Mouse (Mus musculus) midbrain, embryonic 13.5 days (tissue): ENCODE measurements at regions not wholly inside any gene's neighbourhood (a gene's known extent, or its start where the extent isn't known, plus 50 kb on each side); places are given as distances from the start of the nearest gene placed in this dataset.

Experiments
- ATAC-seq: fragments of 200-750 bp; cut with Nextera tagmentation; 2 replicates; pipeline ENCODE4 v1.8.0; 2017; ENCODE audit warnings: mild to moderate bottlenecking, moderate TSS enrichment, moderate library complexity
- H3K27ac ChIP-seq: fragments of 300-500 bp; sonication (generic); 2 replicates; pipeline ENCODE4 v1.5.1; 2015; ENCODE audit warnings: inconsistent platforms, mild to moderate bottlenecking, moderate library complexity
- H3K27me3 ChIP-seq: fragments of 300-500 bp; sonication (generic); 2 replicates; pipeline ENCODE4 v1.6.1; 2015; ENCODE audit warnings: mild to moderate bottlenecking, inconsistent platforms
- H3K36me3 ChIP-seq: fragments of 300-500 bp; sonication (generic); 2 replicates; pipeline ENCODE4 v1.6.1; 2015; ENCODE audit warnings: mild to moderate bottlenecking, inconsistent platforms
- H3K4me1 ChIP-seq: fragments of 300-500 bp; sonication (generic); replicated peaks from 2 replicates; pipeline ENCODE4 v1.6.1; 2015; ENCODE audit warnings: inconsistent platforms
- H3K4me2 ChIP-seq: fragments of 300-500 bp; sonication (generic); replicated peaks from 2 replicates; pipeline ENCODE4 v1.6.1; 2015; ENCODE audit warnings: moderate library complexity, mild to moderate bottlenecking, inconsistent platforms
- H3K4me3 ChIP-seq: fragments of 300-500 bp; sonication (generic); replicated peaks from 2 replicates; pipeline ENCODE4 v1.5.1; 2015; ENCODE audit warnings: mild to moderate bottlenecking, inconsistent platforms
- H3K9ac ChIP-seq: fragments of 300-500 bp; sonication (generic); replicated peaks from 2 replicates; pipeline ENCODE4 v1.6.1; 2015; ENCODE audit warnings: mild to moderate bottlenecking, inconsistent platforms
- H3K9me3 ChIP-seq: fragments of 300-500 bp; sonication (generic); 2 replicates; pipeline ENCODE4 v1.6.1; 2016; ENCODE audit warnings: mild to moderate bottlenecking, inconsistent platforms
- WGBS: fragments of 180-500 bp; shearing (Covaris S2); methylation state at CpG from one replicate; pipeline ENCODE4 v1.1.7; 2015; 5-methylcytosine and 5-hydroxymethylcytosine counted together

DNA sequence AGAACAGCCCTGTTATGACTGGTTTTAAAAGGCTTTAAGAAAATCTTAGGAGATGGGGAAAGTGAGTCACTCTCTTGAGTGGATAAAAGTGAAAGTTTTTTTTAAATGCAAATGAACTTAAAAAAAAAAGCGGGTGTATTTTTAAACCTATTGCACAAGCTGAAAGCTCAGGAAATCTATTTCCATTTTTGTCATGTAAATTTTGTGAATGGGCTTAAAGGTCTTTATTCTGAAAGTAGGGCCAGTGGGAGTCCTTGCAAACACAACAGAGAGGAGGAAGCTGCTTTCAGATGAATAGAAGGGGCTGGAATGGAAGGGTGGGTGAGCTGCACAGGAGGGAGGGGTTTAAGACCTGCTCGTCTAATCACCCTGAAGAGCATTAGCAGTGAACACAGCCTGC lies 62.9 kb downstream of the Fam84a start:
- H3K4me1 ChIP-seq, result peaks cover 5% of the 10 kb centered on the region; the same call in 1 of the 2 replicates
- H3K9ac ChIP-seq, result no peak overlapping the region
- peak; percentile 98 for ATAC-seq
- no peak overlapping the region for H3K27ac ChIP-seq
- no peaks in the 10 kb centered on the region for H3K9me3 ChIP-seq
- no peaks in the 10 kb centered on the region for H3K27me3 ChIP-seq
- no peak overlapping the region for H3K4me3 ChIP-seq
- no peak overlapping the region for H3K4me2 ChIP-seq
- no peaks in the 10 kb centered on the region for H3K36me3 ChIP-seq
- 0% methylated on average over 2 of the region's 2 CpGs for WGBS

- Histone ChIP-seq H3K9me3 (no peaks in the 10 kb centered on the region), H3K27me3 (no peaks in the 10 kb centered on the region), H3K27ac (no peak overlapping the region), H3K4me2 (no peak overlapping the region), H3K4me1 (no peaks in the 10 kb centered on the region), H3K9ac (no peak overlapping the region), H3K4me3 (no peak overlapping the region), H3K36me3 (no peaks in the 10 kb centered on the region)
- 87% methylated on average over 3 of the region's 3 CpGs for WGBS
- ATAC-seq, result 0 out of 2 replicates have a peak, but pooled peaks have one; percentile 27
Measured at GRCm38 (mm10) chr12:14082771-14083170, 69.1 kb downstream of the Fam84a start.

DNA sequence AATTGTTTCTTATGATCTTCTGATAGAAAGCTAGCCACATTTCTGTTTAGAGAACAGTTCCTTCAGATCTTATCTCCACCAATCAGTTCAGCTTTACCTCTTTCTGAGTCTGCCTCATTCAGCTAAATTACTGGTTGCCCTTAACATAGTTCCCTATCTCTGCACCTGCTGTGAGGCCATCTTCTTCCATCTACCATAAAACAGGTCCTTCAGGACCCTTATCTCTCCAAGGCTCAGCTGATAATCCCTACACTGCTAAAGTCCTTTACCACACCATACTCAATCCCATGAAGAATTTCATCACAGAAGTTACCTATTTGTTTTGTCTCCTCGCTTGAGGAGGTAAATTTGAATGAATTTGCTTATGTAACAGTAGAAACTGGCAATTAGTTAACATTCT lies 72.0 kb downstream of the Fam84a start:
- H3K4me2 ChIP-seq, result no peak overlapping the region
- no peaks in the 10 kb centered on the region for H3K4me1 ChIP-seq
- H3K36me3 ChIP-seq, result no peaks in the 10 kb centered on the region
- 77% methylated on average over 1 of the region's 1 CpGs for WGBS
- H3K27me3 ChIP-seq, result no peaks in the 10 kb centered on the region
- no peak overlapping the region for H3K4me3 ChIP-seq
- no peak for ATAC-seq
- H3K9ac ChIP-seq, result no peak overlapping the region
- no peaks in the 10 kb centered on the region for H3K9me3 ChIP-seq
- no peak overlapping the region for H3K27ac ChIP-seq

DNA sequence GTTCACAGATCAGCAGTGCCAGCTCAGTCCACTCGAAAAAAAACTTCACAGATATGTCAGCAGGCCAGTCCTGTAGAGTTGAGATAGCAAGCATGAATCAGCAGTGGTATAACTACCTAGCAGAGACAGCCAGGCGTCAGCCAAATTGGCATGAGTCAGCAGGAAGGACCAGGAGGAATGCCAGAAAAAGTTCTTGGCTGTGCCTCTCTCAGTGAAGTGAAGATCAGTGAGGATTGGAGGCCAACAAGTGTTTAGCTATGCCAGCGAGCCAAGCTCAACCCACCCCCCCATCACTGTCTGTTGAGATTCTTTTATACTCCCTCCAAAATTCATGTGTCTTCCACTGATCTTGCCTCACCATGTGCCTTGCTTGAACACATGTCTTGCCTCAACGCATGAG lies 82.8 kb downstream of the Fam84a start:
- Histone ChIP-seq H3K27me3 (no peaks in the 10 kb centered on the region), H3K27ac (no peak overlapping the region), H3K36me3 (no peaks in the 10 kb centered on the region), H3K9me3 (no peaks in the 10 kb centered on the region), H3K9ac (no peak overlapping the region), H3K4me3 (no peak overlapping the region), H3K4me2 (no peak overlapping the region), H3K4me1 (no peaks in the 10 kb centered on the region)
- WGBS, result 89% methylated on average over 4 of the region's 4 CpGs
- no peak for ATAC-seq

DNA sequence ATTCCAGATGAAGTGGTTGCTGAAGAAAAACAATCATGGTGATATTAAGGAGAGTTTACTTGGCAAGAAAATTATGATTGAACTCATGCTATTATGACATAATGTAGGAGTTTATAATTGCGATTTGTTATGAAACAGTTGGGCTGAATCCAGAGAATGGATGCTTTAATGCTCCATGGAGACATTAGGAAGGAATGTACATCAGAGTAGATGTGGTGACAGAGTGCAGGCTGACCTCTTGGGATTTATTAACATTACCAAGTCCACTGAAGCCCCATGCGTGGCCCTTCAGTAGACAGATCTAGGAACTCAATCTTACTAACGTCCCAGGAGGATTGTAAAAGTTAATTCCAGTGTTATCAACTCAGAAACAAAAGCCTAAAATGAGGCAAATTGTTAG lies 86.5 kb downstream of the Fam84a start:
- Histone ChIP-seq H3K9me3 (no peaks in the 10 kb centered on the region), H3K4me3 (no peak overlapping the region), H3K4me2 (no peak overlapping the region), H3K9ac (no peak overlapping the region), H3K27me3 (no peaks in the 10 kb centered on the region), H3K36me3 (no peaks in the 10 kb centered on the region), H3K4me1 (no peaks in the 10 kb centered on the region), H3K27ac (no peak overlapping the region)
- 84% methylated on average over 3 of the region's 3 CpGs for WGBS
- ATAC-seq, result no peak

DNA sequence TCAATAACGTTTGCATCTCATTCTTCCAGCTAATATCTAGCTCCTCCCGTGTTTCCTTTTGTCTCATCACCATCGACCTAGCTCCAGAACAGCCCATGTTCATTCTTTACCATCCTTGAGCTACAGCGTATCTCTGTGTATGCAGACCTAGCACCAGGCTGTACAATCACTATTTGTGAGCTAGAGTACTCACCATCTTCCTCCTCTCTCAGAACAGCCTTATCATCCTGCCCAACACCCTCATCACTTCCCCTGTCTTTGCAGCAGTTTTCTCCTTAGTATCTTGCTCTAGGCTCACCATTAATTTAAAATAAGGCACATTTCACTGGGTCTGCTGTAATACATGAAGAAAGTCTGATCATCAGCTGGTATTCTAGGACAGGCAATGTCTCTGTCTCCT lies 88.6 kb downstream of the Fam84a start:
- ATAC-seq, result no peak
- Histone ChIP-seq H3K4me1 (no peaks in the 10 kb centered on the region), H3K36me3 (no peaks in the 10 kb centered on the region), H3K27me3 (no peaks in the 10 kb centered on the region), H3K27ac (no peak overlapping the region), H3K9ac (no peak overlapping the region), H3K4me2 (no peak overlapping the region), H3K9me3 (no peaks in the 10 kb centered on the region), H3K4me3 (no peak overlapping the region)
- 89% methylated on average over 4 of the region's 4 CpGs for WGBS

GRCm38 (mm10) chr12:14056116-14056515 lies 95.7 kb downstream of the Fam84a start:
- Histone ChIP-seq H3K27me3 (no peaks in the 10 kb centered on the region), H3K4me2 (no peak overlapping the region), H3K4me3 (no peak overlapping the region), H3K9me3 (no peaks in the 10 kb centered on the region), H3K27ac (no peak overlapping the region), H3K4me1 (no peaks in the 10 kb centered on the region), H3K9ac (no peak overlapping the region), H3K36me3 (no peaks in the 10 kb centered on the region)
- no peak for ATAC-seq
- 86% methylated on average over 4 of the region's 4 CpGs for WGBS

- H3K4me2 ChIP-seq, result no peak overlapping the region
- H3K9me3 ChIP-seq, result no peaks in the 10 kb centered on the region
- 86% methylated on average over 1 of the region's 1 CpGs for WGBS
- no peaks in the 10 kb centered on the region for H3K27me3 ChIP-seq
- H3K4me3 ChIP-seq, result no peak overlapping the region
- H3K9ac ChIP-seq, result no peak overlapping the region
- no peaks in the 10 kb centered on the region for H3K36me3 ChIP-seq
- H3K27ac ChIP-seq, result no peak overlapping the region
- no peaks in the 10 kb centered on the region for H3K4me1 ChIP-seq
- ATAC-seq, result no peak
Measured at GRCm38 (mm10) chr12:14032363-14032762, 119.5 kb downstream of the Fam84a start.

DNA sequence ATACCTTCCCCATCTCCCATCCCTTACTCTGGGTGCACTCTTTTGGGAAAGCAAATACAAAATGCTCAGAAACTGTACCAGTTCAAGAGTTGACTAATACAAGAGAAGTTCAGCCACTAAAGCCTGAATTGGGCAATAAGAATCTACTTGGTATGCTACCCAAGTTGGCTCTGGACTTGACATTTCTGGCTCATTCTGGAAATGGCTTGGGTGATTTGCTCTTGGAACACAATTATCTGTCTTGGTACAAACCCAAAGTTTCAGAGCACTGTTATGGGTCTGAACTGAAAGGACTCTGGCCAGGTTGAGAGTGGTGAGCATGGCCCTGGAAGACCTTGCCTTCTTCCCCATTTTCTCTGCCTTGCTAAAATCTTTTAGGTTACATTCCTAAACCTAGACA lies 136.6 kb downstream of the Fam84a start:
- no peaks in the 10 kb centered on the region for H3K27me3 ChIP-seq
- no peak overlapping the region for H3K27ac ChIP-seq
- no peaks in the 10 kb centered on the region for H3K9me3 ChIP-seq
- H3K4me1 ChIP-seq, result no peaks in the 10 kb centered on the region
- ATAC-seq, result no peak
- H3K36me3 ChIP-seq, result no peaks in the 10 kb centered on the region
- no peak overlapping the region for H3K4me2 ChIP-seq
- H3K9ac ChIP-seq, result no peak overlapping the region
- no peak overlapping the region for H3K4me3 ChIP-seq

DNA sequence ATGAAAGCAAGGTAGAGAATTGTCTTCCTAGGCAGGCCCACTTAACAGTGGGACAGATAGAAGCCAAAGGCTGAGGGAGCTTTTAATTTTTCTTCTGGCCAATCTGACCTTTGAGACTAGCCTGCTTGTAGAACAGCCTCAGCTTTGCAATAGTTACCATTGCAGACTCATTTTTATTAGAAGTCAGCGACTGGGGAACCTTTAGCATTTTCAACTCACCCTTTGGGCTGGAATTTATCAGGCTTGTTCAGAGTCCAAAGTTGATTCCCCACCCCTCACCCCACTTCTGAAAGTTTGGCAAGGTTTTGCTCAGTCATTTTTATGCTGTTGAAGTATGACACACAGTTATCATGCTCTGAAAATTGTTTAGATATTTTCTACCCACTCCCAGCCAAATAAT lies 145.9 kb downstream of the Fam84a start:
- WGBS, result 67% methylated on average over 1 of the region's 1 CpGs
- no peak for ATAC-seq
- no peak overlapping the region for H3K4me2 ChIP-seq
- H3K27ac ChIP-seq, result no peak overlapping the region
- no peaks in the 10 kb centered on the region for H3K4me1 ChIP-seq
- no peaks in the 10 kb centered on the region for H3K27me3 ChIP-seq
- no peaks in the 10 kb centered on the region for H3K36me3 ChIP-seq
- H3K4me3 ChIP-seq, result no peak overlapping the region
- no peaks in the 10 kb centered on the region for H3K9me3 ChIP-seq
- H3K9ac ChIP-seq, result no peak overlapping the region

- Histone ChIP-seq H3K4me3 (no peak overlapping the region), H3K27ac (no peak overlapping the region), H3K4me2 (no peak overlapping the region), H3K36me3 (no peaks in the 10 kb centered on the region), H3K4me1 (no peaks in the 10 kb centered on the region), H3K9me3 (no peaks in the 10 kb centered on the region), H3K27me3 (no peaks in the 10 kb centered on the region), H3K9ac (no peak overlapping the region)
- 56% methylated on average over 1 of the region's 1 CpGs for WGBS
- ATAC-seq, result no peak
Measured at GRCm38 (mm10) chr12:14001672-14002071, 150.2 kb downstream of the Fam84a start.

GRCm38 (mm10) chr12:13984396-13984776 lies 167.5 kb downstream of the Fam84a start:
- no peaks in the 10 kb centered on the region for H3K36me3 ChIP-seq
- H3K27ac ChIP-seq, result no peak overlapping the region
- no peaks in the 10 kb centered on the region for H3K9me3 ChIP-seq
- H3K4me1 ChIP-seq, result peaks cover 23% of the 10 kb centered on the region
- H3K4me2 ChIP-seq, result no peak overlapping the region
- no peaks in the 10 kb centered on the region for H3K27me3 ChIP-seq
- H3K9ac ChIP-seq, result no peak overlapping the region
- peak; percentile 41 for ATAC-seq
- 35% methylated on average over 1 of the region's 1 CpGs for WGBS
- no peak overlapping the region for H3K4me3 ChIP-seq

DNA sequence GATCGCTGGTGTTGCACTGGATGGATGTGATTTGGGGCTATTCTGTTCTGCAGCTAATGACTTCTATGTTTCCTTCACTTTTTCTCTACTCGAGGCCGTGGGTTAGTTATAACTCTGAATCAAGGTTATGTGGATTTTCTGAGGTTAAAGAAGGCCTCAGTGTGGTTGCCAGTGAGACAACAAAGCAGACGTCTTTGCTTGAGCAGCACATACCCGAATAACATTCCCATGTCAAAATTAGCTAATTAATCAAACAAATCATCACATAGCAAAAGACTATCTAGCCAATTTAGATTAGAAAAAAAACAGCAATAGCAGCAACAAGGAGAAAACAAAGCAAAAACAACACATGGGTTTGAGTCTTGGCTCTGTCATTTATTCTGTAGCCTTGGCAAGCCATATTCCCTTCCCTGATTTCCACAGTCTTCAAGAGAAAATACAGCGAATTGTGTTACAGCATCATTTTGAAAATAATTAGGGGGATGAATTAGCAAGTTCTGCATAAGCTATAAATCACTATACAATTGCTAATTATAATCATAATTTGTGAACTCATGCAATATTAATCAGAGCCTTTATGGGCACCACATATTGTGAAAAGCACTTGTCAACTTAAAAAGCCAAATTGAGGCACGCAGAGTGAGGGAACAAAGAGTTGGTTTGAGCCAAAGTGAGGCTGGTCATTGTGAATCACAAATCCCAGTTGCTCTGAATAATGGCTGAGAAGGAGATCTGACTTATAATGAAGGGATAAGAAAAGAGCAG lies 168.0 kb downstream of the Fam84a start:
- Histone ChIP-seq H3K27ac (peak overlapping the region; percentile 56; the same call in 1 of the 2 replicates), H3K4me1 (peaks cover 23% of the 10 kb centered on the region), H3K27me3 (no peaks in the 10 kb centered on the region), H3K9ac (no peak overlapping the region), H3K36me3 (no peaks in the 10 kb centered on the region), H3K9me3 (no peaks in the 10 kb centered on the region), H3K4me3 (no peak overlapping the region), H3K4me2 (no peak overlapping the region)
- WGBS, result 40% methylated on average over 7 of the region's 7 CpGs
- ATAC-seq, result peak; percentile 84
